Mouse (Mus musculus): ENCODE data around the gene Ddx54. TPM values are rescaled to one million over a fixed set of nuclear protein-coding genes. Genes with fewer than 3 reads are reported as not detected.

The Ddx54 gene
- polyA plus RNA-seq, 1 experiment from 2014 or later = 26.9 TPM

DNA sequence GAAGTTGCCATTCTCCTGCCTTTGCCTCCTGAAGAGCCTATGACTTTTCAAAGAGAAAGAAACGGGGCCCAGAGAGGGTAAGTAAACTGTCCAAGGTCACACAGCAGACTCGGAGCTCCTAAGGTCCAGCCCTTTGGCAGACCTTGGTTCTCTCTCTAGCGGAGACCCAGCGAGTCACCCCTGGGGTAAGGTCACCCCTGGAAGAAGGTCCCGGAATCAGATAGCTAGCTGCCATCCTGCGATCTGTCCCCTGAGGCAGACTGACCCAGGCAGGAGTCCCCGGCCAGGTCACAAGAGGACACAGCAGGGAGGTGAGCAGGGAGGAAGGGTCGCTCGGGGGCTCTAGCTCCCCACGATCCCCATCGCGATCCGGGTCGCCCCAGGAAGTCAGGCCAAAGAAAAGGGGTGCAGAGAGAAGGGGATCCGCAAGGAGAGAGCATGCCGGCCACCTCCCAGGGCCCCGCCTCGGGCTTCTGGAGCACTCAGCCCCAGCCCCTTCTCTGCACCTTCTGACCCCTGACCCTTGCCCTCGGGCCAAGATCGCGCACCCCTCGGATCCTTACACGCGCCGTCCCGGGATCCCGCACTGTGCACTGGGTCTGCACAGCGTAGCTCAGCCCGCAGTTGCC lies 24.5 kb upstream of the Ddx54 start:
- no peaks in the 10 kb centered on the region; the same call in 1 of the 2 replicates for H3K9me3 ChIP-seq (replicated peaks; ENCODE audit: control insufficient read depth, low read length)
- H3K4me2 ChIP-seq (ENCODE audit: low read length) = peak overlapping the region; percentile 99
- peak overlapping the region; percentile 77 for H3K4me3 ChIP-seq (ENCODE audit: low read depth, low read length)
- peak overlapping the region; percentile 70; the same call in 1 of the 2 replicates for H3K27ac ChIP-seq (ENCODE audit: low read depth, low read length)
- DNase-seq (ENCODE audit: low spot score) = no peak
- peak overlapping the region; percentile 84 for H3K9ac ChIP-seq (ENCODE audit: low read length)
- no peak for ATAC-seq
- H3K27me3 ChIP-seq (replicated peaks; ENCODE audit: control insufficient read depth, insufficient read depth, low read length) = no peaks in the 10 kb centered on the region
- WGBS = 2% methylated on average over 27 of the region's 29 CpGs
- H3K36me3 ChIP-seq (ENCODE audit: control insufficient read depth, insufficient read depth, low read length) = peaks cover 13% of the 10 kb centered on the region
- peaks cover 18% of the 10 kb centered on the region for H3K4me1 ChIP-seq (ENCODE audit: control insufficient read depth, insufficient read depth, low read length)

DNA sequence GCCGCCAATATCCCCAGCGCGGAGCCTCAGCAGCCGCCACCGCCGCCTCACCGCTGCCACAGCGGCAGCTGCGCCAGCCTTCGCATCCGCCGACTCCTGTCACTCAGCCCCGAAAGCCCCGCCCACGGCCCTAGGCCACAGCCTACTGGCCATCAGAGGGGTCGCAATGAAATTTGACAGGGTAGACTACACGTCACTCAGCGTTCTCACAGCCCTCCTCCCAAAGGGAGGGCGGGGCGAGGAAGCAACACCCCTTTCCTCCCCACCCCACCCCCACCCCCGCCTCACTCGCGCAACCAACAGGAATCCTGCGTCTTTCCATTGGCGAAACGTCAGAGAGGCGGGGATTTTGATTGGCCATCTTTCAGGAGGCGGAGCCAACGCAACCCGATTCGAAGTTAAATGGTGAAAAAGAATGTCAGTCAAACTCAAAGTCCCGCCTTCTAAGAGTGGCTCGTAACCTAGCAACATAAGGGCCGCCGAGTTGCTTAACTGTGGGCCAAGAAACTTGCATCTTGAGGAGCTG lies 23.9 kb upstream of the Ddx54 start, which contains the start of the genes Tpcn1 and Iqcd:
Gene Tpcn1, minus strand, starts transcription at position 105 of the 526 bp plus-strand sequence.
Gene Iqcd, plus strand, starts transcription at position 448 of the 526 bp plus-strand sequence.
- H3K4me1 ChIP-seq (ENCODE audit: control insufficient read depth, insufficient read depth, low read length) = peaks cover 18% of the 10 kb centered on the region
- ATAC-seq = peak; percentile 99

GRCm38 (mm10) chr5:120590356-120591010 lies 22.1 kb upstream of the Ddx54 start:
- H3K27ac ChIP-seq (ENCODE audit: low read depth, low read length) = no peak overlapping the region
- DNase-seq (ENCODE audit: low spot score) = no peak
- 78% methylated on average over 16 of the region's 16 CpGs for WGBS

More for the DNA sequence above, 23.9 kb upstream of the Ddx54 start, which contains the start of the genes Tpcn1 and Iqcd:
- Histone ChIP-seq H3K4me3 (ENCODE audit: low read depth, low read length) (peak within 1 kb of the TSS; percentile 77), H3K9me3 (replicated peaks; ENCODE audit: control insufficient read depth, low read length) (no peaks in the 10 kb centered on the region; the same call in 1 of the 2 replicates), H3K36me3 (ENCODE audit: control insufficient read depth, insufficient read depth, low read length) (peaks cover 7% of the 10 kb centered on the region; the same call in 1 of the 2 replicates), H3K27ac (ENCODE audit: low read depth, low read length) (peak within 1 kb of the TSS; percentile 70; the same call in 1 of the 2 replicates), H3K4me2 (ENCODE audit: low read length) (peak within 1 kb of the TSS; percentile 99), H3K27me3 (replicated peaks; ENCODE audit: control insufficient read depth, insufficient read depth, low read length) (no peaks in the 10 kb centered on the region), H3K9ac (ENCODE audit: low read length) (peak within 1 kb of the TSS; percentile 84)
- under 1% methylated on average over 35 of the region's 35 CpGs for WGBS
- peak; percentile 100 for DNase-seq (ENCODE audit: low spot score)

GRCm38 (mm10) chr5:120592141-120592540 lies 20.4 kb upstream of the Ddx54 start:
- no peak overlapping the region for H3K4me2 ChIP-seq (ENCODE audit: low read length)
- H3K36me3 ChIP-seq (ENCODE audit: control insufficient read depth, insufficient read depth, low read length) = no peaks in the 10 kb centered on the region
- H3K9ac ChIP-seq (ENCODE audit: low read length) = no peak overlapping the region
- H3K27ac ChIP-seq (ENCODE audit: low read depth, low read length) = no peak overlapping the region
- DNase-seq (ENCODE audit: low spot score) (no peak), ATAC-seq (no peak)
- H3K4me1 ChIP-seq (ENCODE audit: control insufficient read depth, insufficient read depth, low read length) = peaks cover 13% of the 10 kb centered on the region
- H3K27me3 ChIP-seq (replicated peaks; ENCODE audit: control insufficient read depth, insufficient read depth, low read length) = no peaks in the 10 kb centered on the region
- 70% methylated on average over 7 of the region's 7 CpGs for WGBS
- H3K4me3 ChIP-seq (ENCODE audit: low read depth, low read length) = no peak overlapping the region
- H3K9me3 ChIP-seq (replicated peaks; ENCODE audit: control insufficient read depth, low read length) = no peaks in the 10 kb centered on the region; the same call in 1 of the 2 replicates

More at GRCm38 (mm10) chr5:120590356-120591010, 22.1 kb upstream of the Ddx54 start:
- H3K4me2 ChIP-seq (ENCODE audit: low read length) = no peak overlapping the region
- H3K4me3 ChIP-seq (ENCODE audit: low read depth, low read length) = no peak overlapping the region
- H3K27me3 ChIP-seq (replicated peaks; ENCODE audit: control insufficient read depth, insufficient read depth, low read length) = no peaks in the 10 kb centered on the region
- no peaks in the 10 kb centered on the region; the same call in 1 of the 2 replicates for H3K9me3 ChIP-seq (replicated peaks; ENCODE audit: control insufficient read depth, low read length)
- ATAC-seq = no peak
- H3K9ac ChIP-seq (ENCODE audit: low read length) = no peak overlapping the region
- no peaks in the 10 kb centered on the region for H3K36me3 ChIP-seq (ENCODE audit: control insufficient read depth, insufficient read depth, low read length)
- H3K4me1 ChIP-seq (ENCODE audit: control insufficient read depth, insufficient read depth, low read length) = peaks cover 18% of the 10 kb centered on the region

- H3K27me3 ChIP-seq (replicated peaks; ENCODE audit: control insufficient read depth, insufficient read depth, low read length) = no peaks in the 10 kb centered on the region
- no peaks in the 10 kb centered on the region for H3K36me3 ChIP-seq (ENCODE audit: control insufficient read depth, insufficient read depth, low read length)
- H3K4me1 ChIP-seq (ENCODE audit: control insufficient read depth, insufficient read depth, low read length) = no peaks in the 10 kb centered on the region
- no peaks in the 10 kb centered on the region; the same call in 1 of the 2 replicates for H3K9me3 ChIP-seq (replicated peaks; ENCODE audit: control insufficient read depth, low read length)
- no peak overlapping the region for H3K27ac ChIP-seq (ENCODE audit: low read depth, low read length)
- ATAC-seq (no peak), DNase-seq (ENCODE audit: low spot score) (no peak)
- 89% methylated on average over 6 of the region's 6 CpGs for WGBS
- H3K4me3 ChIP-seq (ENCODE audit: low read depth, low read length) = no peak overlapping the region
- no peak overlapping the region for H3K4me2 ChIP-seq (ENCODE audit: low read length)
- no peak overlapping the region for H3K9ac ChIP-seq (ENCODE audit: low read length)
Observed at GRCm38 (mm10) chr5:120594485-120594884, 18.1 kb upstream of the Ddx54 start.

- no peak for DNase-seq (ENCODE audit: low spot score)
- WGBS = 94% methylated on average over 6 of the region's 6 CpGs
Observed at GRCm38 (mm10) chr5:120599625-120600024, 12.9 kb upstream of the Ddx54 start.

GRCm38 (mm10) chr5:120600946-120601668 lies 11.4 kb upstream of the Ddx54 start:
- WGBS = 62% methylated on average over 11 of the region's 11 CpGs
- no peak overlapping the region for H3K4me3 ChIP-seq (ENCODE audit: low read depth, low read length)
- peaks cover 2% of the 10 kb centered on the region; the same call in 1 of the 2 replicates for H3K4me1 ChIP-seq (ENCODE audit: control insufficient read depth, insufficient read depth, low read length)
- no peak overlapping the region for H3K27ac ChIP-seq (ENCODE audit: low read depth, low read length)
- DNase-seq (ENCODE audit: low spot score) = no peak
- H3K9me3 ChIP-seq (replicated peaks; ENCODE audit: control insufficient read depth, low read length) = no peaks in the 10 kb centered on the region
- no peaks in the 10 kb centered on the region for H3K36me3 ChIP-seq (ENCODE audit: control insufficient read depth, insufficient read depth, low read length)
- no peak overlapping the region for H3K4me2 ChIP-seq (ENCODE audit: low read length)
- no peak overlapping the region for H3K9ac ChIP-seq (ENCODE audit: low read length)
- no peaks in the 10 kb centered on the region for H3K27me3 ChIP-seq (replicated peaks; ENCODE audit: control insufficient read depth, insufficient read depth, low read length)
- no peak for ATAC-seq

More at GRCm38 (mm10) chr5:120599625-120600024, 12.9 kb upstream of the Ddx54 start:
- Histone ChIP-seq H3K4me1 (ENCODE audit: control insufficient read depth, insufficient read depth, low read length) (no peaks in the 10 kb centered on the region), H3K27me3 (replicated peaks; ENCODE audit: control insufficient read depth, insufficient read depth, low read length) (no peaks in the 10 kb centered on the region), H3K27ac (ENCODE audit: low read depth, low read length) (no peak overlapping the region), H3K4me3 (ENCODE audit: low read depth, low read length) (no peak overlapping the region), H3K4me2 (ENCODE audit: low read length) (no peak overlapping the region), H3K36me3 (ENCODE audit: control insufficient read depth, insufficient read depth, low read length) (no peaks in the 10 kb centered on the region), H3K9me3 (replicated peaks; ENCODE audit: control insufficient read depth, low read length) (no peaks in the 10 kb centered on the region), H3K9ac (ENCODE audit: low read length) (no peak overlapping the region)
- ATAC-seq = no peak

GRCm38 (mm10) chr5:120602210-120602609 lies 10.3 kb upstream of the Ddx54 start:
- DNase-seq (ENCODE audit: low spot score) (no peak), ATAC-seq (no peak)
- Histone ChIP-seq H3K36me3 (ENCODE audit: control insufficient read depth, insufficient read depth, low read length) (no peaks in the 10 kb centered on the region), H3K27me3 (replicated peaks; ENCODE audit: control insufficient read depth, insufficient read depth, low read length) (no peaks in the 10 kb centered on the region), H3K4me1 (ENCODE audit: control insufficient read depth, insufficient read depth, low read length) (peaks cover 2% of the 10 kb centered on the region; the same call in 1 of the 2 replicates), H3K9ac (ENCODE audit: low read length) (no peak overlapping the region), H3K4me3 (ENCODE audit: low read depth, low read length) (no peak overlapping the region), H3K9me3 (replicated peaks; ENCODE audit: control insufficient read depth, low read length) (no peaks in the 10 kb centered on the region), H3K4me2 (ENCODE audit: low read length) (no peak overlapping the region), H3K27ac (ENCODE audit: low read depth, low read length) (no peak overlapping the region)
- WGBS = 88% methylated on average over 12 of the region's 12 CpGs

Data from forebrain, embryonic 14.5 days (tissue).